Mouse (Mus musculus): ENCODE measurements around the gene Kcnk15. TPM values are rescaled to one million over a fixed set of nuclear protein-coding genes. Genes with fewer than 3 reads are reported as not detected.

The Kcnk15 gene
- polyA plus RNA-seq, 1 experiment from 2014 or later, result not detected

DNA sequence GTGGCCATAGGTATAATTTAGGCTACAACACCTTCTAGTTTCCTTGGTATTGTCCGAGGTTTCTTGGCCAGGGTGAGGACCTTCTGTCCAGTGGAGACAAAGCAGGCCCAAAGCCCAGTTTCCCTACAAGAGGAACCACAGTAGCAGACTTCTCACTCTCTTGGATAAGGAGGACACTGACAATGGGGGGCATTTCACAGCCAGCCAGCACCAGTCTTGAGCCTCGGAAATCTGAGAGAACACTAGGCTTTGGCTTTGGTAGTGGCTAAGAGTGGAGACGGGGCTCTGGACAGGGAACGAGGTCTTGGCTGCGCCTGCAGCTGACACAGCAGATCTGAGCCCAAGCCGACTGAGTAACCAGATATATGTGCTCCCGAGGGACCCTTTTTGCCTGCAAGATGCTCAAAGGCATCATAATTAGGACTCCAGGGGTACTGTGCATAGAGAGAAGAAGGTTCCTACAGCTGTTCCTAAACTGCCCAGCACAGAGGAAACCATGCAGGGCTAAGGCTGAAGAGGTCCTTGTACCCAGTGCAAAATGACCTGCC lies 44.6 kb downstream of the Kcnk15 start:
- Histone ChIP-seq H3K4me3 (replicated peaks) (no peak overlapping the region), H3K9me3 (no peaks in the 10 kb centered on the region), H3K27me3 (peaks cover 22% of the 10 kb centered on the region), H3K4me1 (replicated peaks) (no peaks in the 10 kb centered on the region), H3K27ac (no peak overlapping the region), H3K9ac (replicated peaks) (no peak overlapping the region), H3K4me2 (no peak overlapping the region), H3K36me3 (no peaks in the 10 kb centered on the region)
- no peak for ATAC-seq (ENCODE audit: insufficient number of reproducible peaks, insufficient read depth, low FRiP score, low TSS enrichment, low read depth)
- 74% methylated on average over 7 of the region's 7 CpGs for WGBS

DNA sequence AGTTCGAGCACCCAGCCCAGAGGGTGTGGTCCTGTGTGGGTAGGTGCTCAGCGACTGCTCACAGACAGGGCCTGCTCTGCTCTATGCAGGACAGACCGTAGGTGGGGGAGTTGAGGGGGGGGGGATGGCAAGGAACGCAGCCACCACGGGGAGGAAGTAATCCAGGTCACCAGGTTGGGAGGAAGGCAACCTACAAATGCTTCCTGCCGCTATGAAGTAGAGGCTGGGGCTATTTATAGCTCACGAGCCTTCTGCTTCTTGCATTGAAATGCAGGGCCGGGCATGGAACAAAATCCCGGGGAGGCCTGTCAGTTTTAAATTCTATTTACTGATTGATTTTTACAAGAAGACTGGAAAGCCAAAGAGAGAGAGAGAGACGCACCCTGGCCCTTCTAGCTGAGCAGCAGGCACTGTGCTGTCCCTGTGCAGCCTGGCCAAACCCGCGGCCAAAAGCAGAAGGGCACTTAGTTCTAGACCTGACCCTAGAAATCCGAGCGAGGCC lies 46.5 kb downstream of the Kcnk15 start:
- Histone ChIP-seq H3K4me2 (no peak overlapping the region), H3K9me3 (no peaks in the 10 kb centered on the region), H3K4me1 (replicated peaks) (no peaks in the 10 kb centered on the region), H3K27ac (no peak overlapping the region), H3K36me3 (no peaks in the 10 kb centered on the region), H3K27me3 (peaks cover 33% of the 10 kb centered on the region), H3K4me3 (replicated peaks) (no peak overlapping the region), H3K9ac (replicated peaks) (no peak overlapping the region)
- 48% methylated on average over 14 of the region's 14 CpGs for WGBS
- no peak for ATAC-seq (ENCODE audit: insufficient number of reproducible peaks, insufficient read depth, low FRiP score, low TSS enrichment, low read depth)

DNA sequence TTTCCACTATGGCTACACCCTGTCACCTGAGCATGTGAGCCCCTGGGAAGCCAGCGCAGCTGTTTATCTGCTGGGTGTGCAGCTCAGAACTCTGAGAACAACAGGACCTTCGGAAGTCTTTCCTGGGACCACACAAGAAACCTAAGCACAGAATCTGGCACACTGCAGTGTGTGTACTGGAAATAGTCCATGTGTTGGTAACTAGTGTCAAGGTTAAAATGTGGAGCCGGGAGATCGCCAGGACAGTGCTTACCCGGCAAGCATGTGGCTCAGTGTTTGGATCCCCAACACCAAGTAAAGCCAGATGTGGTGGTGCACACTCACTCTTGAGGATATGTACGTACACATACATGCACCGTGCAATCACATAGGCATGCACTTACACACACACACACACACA lies 47.6 kb downstream of the Kcnk15 start:
- Histone ChIP-seq H3K4me1 (replicated peaks) (no peaks in the 10 kb centered on the region), H3K4me2 (no peak overlapping the region), H3K27ac (no peak overlapping the region), H3K27me3 (peaks cover 27% of the 10 kb centered on the region), H3K4me3 (replicated peaks) (no peak overlapping the region), H3K9ac (replicated peaks) (no peak overlapping the region), H3K9me3 (no peaks in the 10 kb centered on the region), H3K36me3 (no peaks in the 10 kb centered on the region)
- WGBS, result 84% methylated on average over 7 of the region's 7 CpGs
- ATAC-seq (ENCODE audit: insufficient number of reproducible peaks, insufficient read depth, low FRiP score, low TSS enrichment, low read depth), result no peak

DNA sequence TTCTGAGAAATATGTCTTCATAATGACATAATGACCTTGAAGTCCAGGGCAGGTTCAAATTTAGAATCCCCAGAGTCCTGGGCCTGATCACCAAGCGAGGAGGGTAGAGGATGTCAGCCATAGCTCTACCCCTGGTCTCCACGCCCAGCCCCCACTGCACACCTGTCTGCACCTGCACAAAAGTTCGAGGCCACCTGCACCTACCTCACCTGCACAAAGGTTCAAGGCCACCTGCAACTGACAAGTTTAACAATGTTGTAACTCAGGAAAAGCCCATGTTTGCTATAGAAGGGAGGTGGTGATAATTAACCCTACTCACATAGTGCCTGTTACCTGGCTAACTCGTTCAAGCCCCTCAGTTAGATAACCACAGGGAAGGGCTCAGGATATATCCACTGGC lies 49.0 kb downstream of the Kcnk15 start:
- 78% methylated on average over 4 of the region's 4 CpGs for WGBS
- Histone ChIP-seq H3K27me3 (peaks cover 30% of the 10 kb centered on the region), H3K4me2 (no peak overlapping the region), H3K27ac (no peak overlapping the region), H3K4me1 (replicated peaks) (no peaks in the 10 kb centered on the region), H3K4me3 (replicated peaks) (no peak overlapping the region), H3K9me3 (no peaks in the 10 kb centered on the region), H3K36me3 (no peaks in the 10 kb centered on the region), H3K9ac (replicated peaks) (no peak overlapping the region)
- ATAC-seq (ENCODE audit: insufficient number of reproducible peaks, insufficient read depth, low FRiP score, low TSS enrichment, low read depth), result no peak

DNA sequence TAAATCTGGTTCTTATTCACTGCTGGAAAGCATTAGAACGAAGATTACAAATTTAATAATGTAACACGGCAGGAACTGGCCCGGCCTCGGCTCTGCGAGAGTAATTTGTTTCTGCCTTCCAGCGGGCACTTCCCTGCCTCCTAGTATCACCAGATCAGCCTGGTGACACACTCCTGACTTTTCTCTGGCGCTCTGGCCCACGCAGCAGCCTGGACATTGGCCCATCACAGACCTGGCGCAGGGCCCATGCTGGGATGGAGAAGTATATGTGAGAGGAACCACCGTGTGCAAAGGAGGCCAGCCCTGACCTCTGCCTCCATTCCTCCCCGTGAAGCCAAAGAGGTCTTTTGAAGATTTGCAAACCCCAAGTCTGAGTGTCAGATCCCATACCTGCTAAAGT lies 50.0 kb downstream of the Kcnk15 start:
- 53% methylated on average over 11 of the region's 11 CpGs for WGBS

GRCm38 (mm10) chr2:163904323-163904722 lies 50.9 kb downstream of the Kcnk15 start:
- H3K4me1 ChIP-seq (replicated peaks), result no peaks in the 10 kb centered on the region
- H3K4me3 ChIP-seq (replicated peaks), result no peak overlapping the region
- peaks cover 32% of the 10 kb centered on the region for H3K27me3 ChIP-seq
- H3K4me2 ChIP-seq, result no peak overlapping the region
- no peak for ATAC-seq (ENCODE audit: insufficient number of reproducible peaks, insufficient read depth, low FRiP score, low TSS enrichment, low read depth)
- H3K36me3 ChIP-seq, result no peaks in the 10 kb centered on the region
- H3K9me3 ChIP-seq, result no peaks in the 10 kb centered on the region
- no peak overlapping the region for H3K27ac ChIP-seq
- no peak overlapping the region for H3K9ac ChIP-seq (replicated peaks)
- 83% methylated on average over 4 of the region's 4 CpGs for WGBS

More for the DNA sequence above, 50.0 kb downstream of the Kcnk15 start:
- H3K36me3 ChIP-seq, result no peaks in the 10 kb centered on the region
- ATAC-seq (ENCODE audit: insufficient number of reproducible peaks, insufficient read depth, low FRiP score, low TSS enrichment, low read depth), result no peak
- no peak overlapping the region for H3K27ac ChIP-seq
- no peaks in the 10 kb centered on the region for H3K4me1 ChIP-seq (replicated peaks)
- no peak overlapping the region for H3K4me2 ChIP-seq
- H3K9ac ChIP-seq (replicated peaks), result no peak overlapping the region
- no peaks in the 10 kb centered on the region for H3K9me3 ChIP-seq
- peaks cover 27% of the 10 kb centered on the region for H3K27me3 ChIP-seq
- H3K4me3 ChIP-seq (replicated peaks), result no peak overlapping the region

- no peak overlapping the region for H3K4me3 ChIP-seq (replicated peaks)
- no peaks in the 10 kb centered on the region for H3K9me3 ChIP-seq
- no peak overlapping the region for H3K4me2 ChIP-seq
- no peaks in the 10 kb centered on the region for H3K36me3 ChIP-seq
- no peak overlapping the region for H3K9ac ChIP-seq (replicated peaks)
- H3K4me1 ChIP-seq (replicated peaks), result no peaks in the 10 kb centered on the region
- peaks cover 52% of the 10 kb centered on the region for H3K27me3 ChIP-seq
- 38% methylated on average over 5 of the region's 5 CpGs for WGBS
- H3K27ac ChIP-seq, result no peak overlapping the region
- ATAC-seq (ENCODE audit: insufficient number of reproducible peaks, insufficient read depth, low FRiP score, low TSS enrichment, low read depth), result no peak
These were observed 53.7 kb downstream of the Kcnk15 start for GRCm38 (mm10) chr2:163907131-163907530.

Other genes with a start within 250 kb of the Kcnk15 start
- gene Serinc3, start 208.5 kb upstream of the Kcnk15 start, polyA plus RNA-seq (2016; fragmentation: Nextera tagmentation; extraction: Ambion mirVana), result 25.4 and 29.0 TPM in 2 replicates
- 133 and 135 TPM in 2 replicates for gene Pkig, start 195.3 kb upstream of the Kcnk15 start, polyA plus RNA-seq (2016; fragmentation: Nextera tagmentation; extraction: Ambion mirVana)
- gene Ada, start 103.4 kb upstream of the Kcnk15 start, polyA plus RNA-seq (2016; fragmentation: Nextera tagmentation; extraction: Ambion mirVana), result 8.1 and 9.1 TPM in 2 replicates
- 0.20 and 0.50 TPM in 2 replicates for gene Ccn5, start 32.8 kb upstream of the Kcnk15 start, polyA plus RNA-seq (2016; fragmentation: Nextera tagmentation; extraction: Ambion mirVana)
- gene Rims4, start 65.0 kb downstream of the Kcnk15 start, polyA plus RNA-seq (2016; fragmentation: Nextera tagmentation; extraction: Ambion mirVana), result 0.26 and 0.32 TPM in 2 replicates
- gene Ywhab, start 141.3 kb downstream of the Kcnk15 start, polyA plus RNA-seq (2016; fragmentation: Nextera tagmentation; extraction: Ambion mirVana), result 315 and 333 TPM in 2 replicates
- 3.1 and 3.7 TPM in 2 replicates for gene Pabpc1l, start 171.8 kb downstream of the Kcnk15 start, polyA plus RNA-seq (2016; fragmentation: Nextera tagmentation; extraction: Ambion mirVana)
- 28.2 and 29.6 TPM in 2 replicates for gene Stk4, start 216.7 kb downstream of the Kcnk15 start, polyA plus RNA-seq (2016; fragmentation: Nextera tagmentation; extraction: Ambion mirVana)
- gene Tomm34, start 217.5 kb downstream of the Kcnk15 start, polyA plus RNA-seq (2016; fragmentation: Nextera tagmentation; extraction: Ambion mirVana), result 53.6 and 53.7 TPM in 2 replicates